22 mouse cellular contexts compared by ENCODE assay signal in the genomic region with DNA sequence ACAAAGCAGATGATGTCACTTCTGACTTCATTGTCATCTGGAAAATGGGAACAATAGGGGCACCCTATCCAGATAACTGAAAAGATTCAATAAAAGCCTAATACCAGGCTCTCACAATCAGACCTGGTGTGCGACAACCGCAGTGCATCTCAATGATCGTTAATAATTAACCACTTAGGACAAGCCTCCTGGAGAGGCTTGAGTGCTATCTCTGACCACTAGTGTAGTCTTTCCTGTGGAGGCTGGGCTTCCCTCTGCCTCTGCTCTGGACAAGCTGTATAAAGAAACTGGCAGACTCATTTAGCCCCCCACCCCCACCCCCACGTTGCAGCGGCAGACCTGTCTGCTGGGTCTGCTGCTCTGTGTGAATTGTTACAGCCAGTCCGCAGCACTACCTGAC.
DNase-seq lines count a peak whose midpoint lies in the region; ATAC-seq and TF ChIP-seq lines count a peak whose summit lies in the region.
"Had no signal": no experiment of that assay in that cellular context is flagged by ENCODE, and none has a peak within 500 bp of the region (broad histone marks: within the 10 kb centered on the region; RNA-seq: fewer than 3 reads in every experiment).

No protein-coding gene starts in this region.

- no peak overlapping the region for H3K4me3 ChIP-seq in intestine, embryonic 14.5 days (ENCODE audit: low read depth, low read length)
- no peak overlapping the region for H3K4me3 ChIP-seq in intestine, postnatal 0 days (ENCODE audit: low read depth, low read length)
- H3K4me3 ChIP-seq in liver, embryonic 12.5 days: no peak overlapping the region
- H3K4me3 ChIP-seq in stomach, embryonic 15.5 days (replicated peaks): no peak overlapping the region
- H3K4me3 ChIP-seq: heart, embryonic 15.5 days; hindbrain, embryonic 13.5 days had no signal

- no peak overlapping the region for H3K4me2 ChIP-seq in intestine, embryonic 14.5 days (ENCODE audit: low read length)
- H3K4me2 ChIP-seq in intestine, postnatal 0 days (replicated peaks; ENCODE audit: low read depth): peak overlapping the region; percentile 30
- H3K4me2 ChIP-seq in liver, embryonic 12.5 days: no peak overlapping the region
- no peak overlapping the region for H3K4me2 ChIP-seq in stomach, embryonic 15.5 days
- H3K4me2 ChIP-seq: heart, embryonic 15.5 days; hindbrain, embryonic 13.5 days had no signal

- ATAC-seq in intestine, embryonic 14.5 days (replicated peaks; ENCODE audit: low FRiP score, low TSS enrichment, low read depth): peak; percentile 78; the same call in 1 of the 2 replicates
- ATAC-seq in intestine, postnatal 0 days: peak; percentile 84
- ATAC-seq in liver, embryonic 12.5 days: peak; percentile 54; the same call in 1 of the 2 replicates
- peak; percentile 68; the same call in 1 of the 2 replicates for ATAC-seq in stomach, embryonic 15.5 days (ENCODE audit: insufficient read depth, low FRiP score, low read depth)
- ATAC-seq in megakaryocyte-erythroid progenitor cell, adult 5-6 weeks (replicated peaks; ENCODE audit: low FRiP score, low TSS enrichment, poor library complexity, severe bottlenecking): no peak
- ATAC-seq: forebrain, postnatal 0 days had no signal

- no peaks in the 10 kb centered on the region for H3K36me3 ChIP-seq in intestine, embryonic 14.5 days (ENCODE audit: control insufficient read depth, insufficient read depth, low read length)
- no peaks in the 10 kb centered on the region for H3K36me3 ChIP-seq in intestine, postnatal 0 days (ENCODE audit: control insufficient read depth, insufficient read depth)
- no peaks in the 10 kb centered on the region for H3K36me3 ChIP-seq in liver, embryonic 12.5 days
- no peaks in the 10 kb centered on the region for H3K36me3 ChIP-seq in stomach, embryonic 15.5 days
- H3K36me3 ChIP-seq: heart, embryonic 15.5 days; hindbrain, embryonic 13.5 days had no signal

- no peak overlapping the region for H3K27ac ChIP-seq in intestine, embryonic 14.5 days (ENCODE audit: low read depth)
- no peak overlapping the region for H3K27ac ChIP-seq in intestine, postnatal 0 days (ENCODE audit: low read depth, low read length)
- H3K27ac ChIP-seq in liver, embryonic 12.5 days: no peak overlapping the region
- H3K27ac ChIP-seq in stomach, embryonic 15.5 days: no peak overlapping the region
- H3K27ac ChIP-seq: heart, embryonic 15.5 days; hindbrain, embryonic 13.5 days; kidney, postnatal 0 days had no signal

- no peak overlapping the region for H3K9ac ChIP-seq in intestine, embryonic 14.5 days (ENCODE audit: low read length)
- H3K9ac ChIP-seq in intestine, postnatal 0 days (ENCODE audit: low read depth, low read length): no peak overlapping the region
- no peak overlapping the region for H3K9ac ChIP-seq in liver, embryonic 12.5 days
- no peak overlapping the region for H3K9ac ChIP-seq in stomach, embryonic 15.5 days
- H3K9ac ChIP-seq: forebrain, postnatal 0 days; heart, embryonic 15.5 days; hindbrain, embryonic 13.5 days had no signal

- WGBS in intestine, embryonic 14.5 days: 25% methylated on average over 6 of the region's 6 CpGs
- WGBS in intestine, postnatal 0 days: 25% methylated on average over 6 of the region's 6 CpGs
- WGBS in liver, embryonic 12.5 days (ENCODE audit: insufficient replicate concordance): 43% methylated on average over 6 of the region's 6 CpGs
- WGBS in stomach, embryonic 15.5 days: 41% methylated on average over 6 of the region's 6 CpGs

- H3K27me3 ChIP-seq in intestine, embryonic 14.5 days (replicated peaks; ENCODE audit: control insufficient read depth, insufficient read depth, low read length): no peaks in the 10 kb centered on the region
- no peaks in the 10 kb centered on the region for H3K27me3 ChIP-seq in intestine, postnatal 0 days (replicated peaks; ENCODE audit: control insufficient read depth, insufficient read depth, low read length)
- H3K27me3 ChIP-seq in liver, embryonic 12.5 days (replicated peaks): no peaks in the 10 kb centered on the region; the same call in none of the 2 replicates
- H3K27me3 ChIP-seq in stomach, embryonic 15.5 days (replicated peaks): no peaks in the 10 kb centered on the region

- TF ChIP-seq CTCF in intestine, postnatal 0 days (IDR thresholded peaks at IDR 0.05; ENCODE audit: low read depth): no peak

- H3K4me1 ChIP-seq in intestine, embryonic 14.5 days (replicated peaks; ENCODE audit: control insufficient read depth, insufficient read depth, low read length): 0 out of 2 replicates have a peak, but pooled peaks cover 2% of the 10 kb centered on the region
- no peaks in the 10 kb centered on the region for H3K4me1 ChIP-seq in intestine, postnatal 0 days (replicated peaks; ENCODE audit: control insufficient read depth, insufficient read depth, low read length)
- H3K4me1 ChIP-seq in liver, embryonic 12.5 days: peaks cover 7% of the 10 kb centered on the region; the same call in 1 of the 2 replicates
- H3K4me1 ChIP-seq in stomach, embryonic 15.5 days: no peaks in the 10 kb centered on the region
- H3K4me1 ChIP-seq: megakaryocyte, embryonic 14.5 days had no signal

- no peak for DNase-seq in intestine, embryonic 14.5 days (ENCODE audit: low spot score)
- no peak for DNase-seq in frontal cortex, adult 2 months (ENCODE audit: extremely low spot score in 1 of 2, low spot score in 1 of 2)
- no peak for DNase-seq in layer of hippocampus, postnatal 14 days (ENCODE audit: low spot score in 2 of 2)
- no peak for DNase-seq in cerebellum, adult 11 months
- DNase-seq: adrenal gland, postnatal 14 days; cerebellum, adult 9-11 months; forebrain, postnatal 0 days; gastrocnemius, postnatal 36 days; heart, postnatal 36 days; kidney, adult 11 months; layer of hippocampus, adult 9-11 months; left cerebral cortex, postnatal 4 days; lung, adult 18-20 months; midbrain, embryonic 14.5 days had no signal

- H3K9me3 ChIP-seq in intestine, embryonic 14.5 days (ENCODE audit: control insufficient read depth, low read length): no peaks in the 10 kb centered on the region
- no peaks in the 10 kb centered on the region for H3K9me3 ChIP-seq in intestine, postnatal 0 days (ENCODE audit: control insufficient read depth)
- no peaks in the 10 kb centered on the region for H3K9me3 ChIP-seq in liver, embryonic 12.5 days (replicated peaks)
- no peaks in the 10 kb centered on the region for H3K9me3 ChIP-seq in stomach, embryonic 15.5 days
- H3K9me3 ChIP-seq: heart, embryonic 15.5 days; hindbrain, embryonic 13.5 days had no signal
